Mouse (Mus musculus) cerebellum, adult 8-10 months (tissue): ENCODE data around the gene Cfap65.

Experiments
- DNase-seq: peaks from one replicate; pipeline ENCODE4 v3.0.0; 2022

Cfap65 gene

GRCm38 (mm10) chr1:74935402-74935801 is at the start of gene Cfap65:
Cfap65 (minus strand) TSS chr1:74935599.
- DNase-seq: no peak

GRCm38 (mm10) chr1:74977001-74977400 is 41.6 kb upstream of the Cfap65 start:
- no peak for DNase-seq

GRCm38 (mm10) chr1:74975936-74976335 is 40.5 kb upstream of the Cfap65 start:
- DNase-seq: no peak

- no peak for DNase-seq
Measured at GRCm38 (mm10) chr1:74973590-74973989, 38.2 kb upstream of the Cfap65 start.

- no peak for DNase-seq
Measured at GRCm38 (mm10) chr1:74971353-74972050, 36.1 kb upstream of the Cfap65 start.

- no peak for DNase-seq
Measured at GRCm38 (mm10) chr1:74967962-74968580, 32.7 kb upstream of the Cfap65 start.

GRCm38 (mm10) chr1:74964494-74965215 is 29.3 kb upstream of the Cfap65 start:
- DNase-seq: peak; percentile 59

GRCm38 (mm10) chr1:74962853-74963227 is 27.4 kb upstream of the Cfap65 start:
- DNase-seq: no peak

GRCm38 (mm10) chr1:74962126-74962852 is 26.9 kb upstream of the Cfap65 start:
- no peak for DNase-seq

GRCm38 (mm10) chr1:74961722-74962121 is 26.3 kb upstream of the Cfap65 start:
- no peak for DNase-seq

- DNase-seq: no peak
Measured at GRCm38 (mm10) chr1:74960059-74960458, 24.7 kb upstream of the Cfap65 start.

GRCm38 (mm10) chr1:74951556-74952210 is 16.3 kb upstream of the Cfap65 start, which contains the start of gene Ihh:
Ihh (minus strand) TSS chr1:74951672.
- no peak for DNase-seq

- no peak for DNase-seq
Measured at GRCm38 (mm10) chr1:74950576-74951490, 15.4 kb upstream of the Cfap65 start.

- DNase-seq: no peak
Measured at GRCm38 (mm10) chr1:74950066-74950465, 14.7 kb upstream of the Cfap65 start.

- DNase-seq: no peak
Measured at GRCm38 (mm10) chr1:74949666-74950050, 14.3 kb upstream of the Cfap65 start.

- DNase-seq: peak; percentile 73
Measured at GRCm38 (mm10) chr1:74948784-74949665, 13.6 kb upstream of the Cfap65 start.

- DNase-seq: no peak
Measured at GRCm38 (mm10) chr1:74947986-74948670, 12.7 kb upstream of the Cfap65 start.

- DNase-seq: no peak
Measured at GRCm38 (mm10) chr1:74941651-74942360, 6.4 kb upstream of the Cfap65 start.

GRCm38 (mm10) chr1:74939762-74940161 is 4.4 kb upstream of the Cfap65 start:
- DNase-seq: no peak
